Mouse (Mus musculus): ENCODE results near the gene Mmp17.

Mmp17 gene

DNA sequence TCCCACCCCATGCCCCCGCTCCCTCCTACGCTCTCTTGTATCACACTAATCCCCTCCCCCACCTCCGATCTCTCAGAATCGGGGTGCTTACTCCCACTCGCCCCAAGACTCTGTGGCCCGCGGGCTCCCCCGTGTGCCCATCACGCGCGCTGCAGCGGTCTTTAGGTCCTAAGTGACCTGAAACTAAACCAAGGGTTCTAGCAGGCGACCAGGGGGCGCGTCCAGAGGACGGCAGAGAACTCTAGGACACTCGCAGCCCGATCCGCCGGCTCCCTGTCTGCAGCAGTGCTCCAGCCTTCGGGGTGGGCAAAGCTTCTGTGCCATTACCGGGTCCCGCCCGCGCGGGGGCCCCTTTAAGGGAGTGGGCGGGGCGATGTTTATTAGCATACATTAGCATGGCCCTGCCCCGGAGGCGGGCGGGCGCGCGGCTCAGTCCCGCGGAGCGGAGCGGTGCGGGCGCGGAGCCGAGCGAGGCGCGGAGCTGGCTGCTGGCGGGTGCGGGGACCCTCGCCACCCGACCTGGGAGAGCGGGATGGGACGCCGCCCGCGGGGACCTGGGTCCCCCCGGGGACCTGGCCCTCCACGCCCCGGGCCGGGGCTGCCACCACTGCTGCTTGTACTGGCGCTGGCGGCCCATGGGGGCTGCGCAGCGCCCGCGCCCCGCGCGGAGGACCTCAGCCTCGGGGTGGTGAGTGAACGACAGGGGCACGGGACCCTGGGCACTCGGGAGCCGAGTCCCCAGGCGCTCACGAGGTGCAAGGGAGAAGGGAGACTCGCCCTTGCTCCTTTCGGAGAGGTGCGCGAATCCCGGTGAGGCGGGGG lies at the start of gene Mmp17:
Mmp17 (plus strand) TSS at position 409 of the 822 bp plus-strand sequence.
- DNase-seq (ENCODE audit: extremely low read depth, low read depth, low spot score): no peak

DNA sequence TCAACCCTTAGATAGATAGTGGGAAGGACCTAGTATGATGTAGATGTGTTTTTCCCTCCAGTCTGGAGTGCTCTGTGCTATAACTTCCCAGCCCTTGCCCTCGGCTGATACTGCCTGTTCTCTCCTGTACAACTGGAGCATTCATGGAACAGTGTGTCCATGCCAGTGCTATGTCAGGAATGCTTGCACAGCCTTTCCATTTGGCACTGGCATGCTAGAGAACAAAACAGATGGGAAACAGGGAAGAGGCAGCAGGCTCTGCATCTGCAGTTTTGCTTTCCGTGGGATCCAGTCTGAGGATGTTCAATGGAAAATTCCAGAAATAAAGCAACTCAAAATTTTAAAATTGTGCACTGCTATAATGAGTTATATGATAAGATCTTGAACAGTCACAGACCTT lies 49.5 kb upstream of the Mmp17 start:
- no peak for DNase-seq (ENCODE audit: extremely low read depth, low read depth, low spot score)

DNA sequence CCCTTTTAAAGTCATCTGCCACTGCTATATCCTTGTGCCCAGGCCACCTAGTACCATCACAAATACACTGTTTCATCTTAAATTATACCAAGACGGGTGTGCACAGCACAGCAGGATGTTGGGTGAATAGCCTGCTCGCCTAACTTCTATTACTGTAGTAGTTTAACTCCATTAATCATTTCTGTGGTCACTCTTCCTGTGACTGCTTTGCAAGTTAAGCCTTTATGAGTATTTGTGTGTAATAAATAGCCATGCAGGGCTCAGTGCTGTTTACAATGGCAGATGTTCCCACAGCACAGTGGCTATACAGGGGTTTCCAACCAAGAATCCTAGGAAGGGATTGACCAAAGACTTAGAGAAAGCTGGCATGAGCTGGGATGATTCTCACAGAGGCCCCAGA lies 48.9 kb upstream of the Mmp17 start:
- DNase-seq (ENCODE audit: extremely low read depth, low read depth, low spot score): no peak

DNA sequence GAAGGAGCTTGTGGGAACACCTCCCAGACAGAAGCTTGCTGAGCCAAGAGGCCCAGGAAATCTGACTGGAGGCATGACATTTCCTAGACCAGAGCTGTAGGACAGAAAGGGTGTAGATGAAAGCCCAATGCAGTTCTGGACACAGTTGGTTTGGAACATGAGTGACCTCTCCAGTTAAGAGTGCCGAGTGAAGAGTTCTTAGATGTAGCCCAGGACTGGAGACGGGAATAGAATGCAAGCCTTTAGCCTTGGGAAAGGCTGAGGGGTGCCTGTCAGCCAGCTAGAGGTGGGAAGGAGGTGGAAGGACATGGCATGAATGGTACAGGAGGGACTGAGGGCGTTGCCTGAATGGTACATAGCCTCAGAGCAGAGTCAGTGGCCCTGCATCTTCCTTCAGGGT lies 48.5 kb upstream of the Mmp17 start:
- DNase-seq (ENCODE audit: extremely low read depth, low read depth, low spot score): no peak

GRCm38 (mm10) chr5:129538826-129539225 lies 45.1 kb upstream of the Mmp17 start:
- no peak for DNase-seq (ENCODE audit: extremely low read depth, low read depth, low spot score)

DNA sequence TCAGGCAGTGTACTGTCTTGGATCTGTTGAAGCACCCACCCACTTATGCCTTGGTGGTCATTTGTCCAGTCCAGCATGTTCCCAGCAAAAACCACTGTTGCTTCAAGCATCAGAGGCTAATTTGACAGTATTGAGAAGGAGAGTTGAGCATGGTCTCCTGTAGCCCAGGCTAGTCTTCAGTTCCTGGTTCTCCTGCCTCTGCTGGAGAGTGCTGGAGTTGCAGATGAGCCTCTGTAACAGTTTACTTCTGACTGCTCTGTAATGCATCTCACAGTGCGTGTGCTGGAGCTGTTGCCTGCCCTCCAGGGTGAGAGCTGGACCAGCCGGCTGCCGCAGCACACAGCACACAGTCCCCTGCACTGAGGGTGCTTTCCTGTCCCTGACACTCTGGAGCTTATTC lies 41.7 kb upstream of the Mmp17 start:
- no peak for DNase-seq (ENCODE audit: extremely low read depth, low read depth, low spot score)

- no peak for DNase-seq (ENCODE audit: extremely low read depth, low read depth, low spot score)
Measured at GRCm38 (mm10) chr5:129545787-129546186, 38.2 kb upstream of the Mmp17 start.

DNA sequence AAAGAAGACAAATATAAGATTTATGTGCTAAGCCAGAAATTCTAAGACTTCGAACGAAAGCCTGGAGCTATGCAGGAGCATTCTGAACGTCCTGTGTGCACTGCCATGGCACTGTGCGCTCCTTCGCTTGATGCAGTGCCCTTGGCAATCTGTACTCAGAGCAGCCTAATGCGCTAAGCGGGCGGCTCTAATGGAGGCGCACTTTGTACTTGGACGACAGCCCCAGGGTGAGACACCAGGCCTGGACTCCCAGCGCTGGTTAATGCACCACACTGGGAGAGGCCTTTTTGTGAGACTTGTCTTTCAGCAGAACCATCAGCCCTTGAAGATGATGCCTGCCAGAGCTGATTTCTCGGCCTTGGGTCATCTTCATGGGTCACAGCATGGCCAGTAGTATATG lies 34.3 kb upstream of the Mmp17 start:
- no peak for DNase-seq (ENCODE audit: extremely low read depth, low read depth, low spot score)

DNA sequence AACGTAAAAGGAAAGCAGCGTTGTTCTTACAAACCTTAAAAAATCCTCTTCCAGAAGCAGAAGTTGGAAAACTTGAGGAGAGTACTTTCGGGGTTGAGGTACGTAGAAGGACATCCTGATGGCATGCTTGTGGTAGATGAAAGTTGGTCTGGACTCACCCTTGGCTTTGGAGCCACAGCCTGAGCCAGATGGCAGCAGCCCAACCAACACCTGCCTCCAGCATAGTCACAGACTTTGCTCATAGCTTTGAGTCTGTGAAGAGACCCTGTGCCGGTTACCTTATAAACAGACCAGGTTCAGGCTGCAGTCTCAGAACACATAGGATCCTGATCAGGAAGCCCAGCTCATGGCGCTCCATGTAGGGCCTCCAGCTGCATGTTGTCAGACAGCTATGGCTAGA lies 33.2 kb upstream of the Mmp17 start:
- DNase-seq (ENCODE audit: extremely low read depth, low read depth, low spot score): no peak

- no peak for DNase-seq (ENCODE audit: extremely low read depth, low read depth, low spot score)
Measured at GRCm38 (mm10) chr5:129551991-129552390, 32.0 kb upstream of the Mmp17 start.

DNA sequence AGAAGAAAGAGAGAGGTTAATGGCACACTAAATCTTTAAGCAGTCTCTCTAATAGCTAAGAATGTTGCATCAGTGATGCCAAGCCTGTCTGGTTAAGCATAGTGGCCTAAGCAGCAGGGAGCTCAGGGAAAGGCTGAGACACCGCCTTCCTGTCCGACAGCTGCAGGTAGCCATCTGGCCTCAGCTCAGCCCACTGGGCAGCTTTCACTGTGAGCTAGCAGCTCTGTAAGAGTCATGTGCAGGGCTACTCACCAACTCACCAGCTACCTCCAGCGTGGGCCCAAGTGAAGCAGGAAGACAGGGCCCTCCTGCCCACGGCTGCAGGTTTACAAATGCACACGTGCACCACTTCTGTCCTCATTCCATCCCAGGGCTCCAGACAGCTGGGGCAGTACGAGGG lies 30.3 kb upstream of the Mmp17 start:
- no peak for DNase-seq (ENCODE audit: extremely low read depth, low read depth, low spot score)

DNA sequence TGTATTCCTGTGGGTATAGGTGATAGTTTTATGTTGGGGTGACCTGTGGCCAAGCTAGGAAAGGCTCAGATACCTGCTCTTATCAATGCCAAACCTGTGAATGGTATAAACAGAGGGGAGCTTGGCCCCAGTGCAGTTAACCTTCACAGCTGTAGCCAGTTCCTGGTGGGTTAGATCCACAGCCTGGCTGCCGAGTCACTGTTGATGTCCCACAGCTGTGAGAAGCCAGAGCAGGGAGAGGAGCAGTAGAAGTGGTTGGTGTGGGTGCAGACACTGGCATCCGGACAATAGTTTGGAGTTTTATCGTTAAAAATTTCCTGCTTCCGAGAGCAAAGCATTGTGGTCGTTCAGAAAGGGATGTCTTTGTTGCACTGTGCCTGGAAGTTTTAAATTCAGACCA lies 25.4 kb upstream of the Mmp17 start:
- DNase-seq (ENCODE audit: extremely low read depth, low read depth, low spot score): no peak

- no peak for DNase-seq (ENCODE audit: extremely low read depth, low read depth, low spot score)
Measured at GRCm38 (mm10) chr5:129559283-129559682, 24.7 kb upstream of the Mmp17 start.

- DNase-seq (ENCODE audit: extremely low read depth, low read depth, low spot score): no peak
Measured at GRCm38 (mm10) chr5:129562342-129562741, 21.6 kb upstream of the Mmp17 start.

DNA sequence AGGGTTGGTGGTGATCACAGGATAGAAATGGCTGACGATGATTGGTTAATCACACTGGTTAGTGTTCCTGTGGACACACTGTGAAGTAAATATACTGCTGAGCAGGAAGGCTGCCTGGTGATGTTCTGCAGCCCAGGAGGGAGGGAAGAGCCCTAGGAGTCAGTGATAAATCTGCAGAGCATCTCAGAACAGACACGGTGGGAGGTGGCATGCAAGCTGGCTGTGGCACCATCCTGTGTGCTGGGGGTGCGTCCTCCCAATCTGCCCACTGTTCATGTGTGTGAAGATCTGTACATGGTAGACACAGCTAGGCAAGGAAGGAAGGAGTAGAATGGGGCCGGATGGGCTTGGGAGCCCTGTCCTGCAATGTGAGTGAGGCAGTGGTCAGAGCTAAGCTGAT lies 15.4 kb upstream of the Mmp17 start:
- no peak for DNase-seq (ENCODE audit: extremely low read depth, low read depth, low spot score)

GRCm38 (mm10) chr5:129578201-129578600 lies 5.8 kb upstream of the Mmp17 start:
- DNase-seq (ENCODE audit: extremely low read depth, low read depth, low spot score): no peak

DNA sequence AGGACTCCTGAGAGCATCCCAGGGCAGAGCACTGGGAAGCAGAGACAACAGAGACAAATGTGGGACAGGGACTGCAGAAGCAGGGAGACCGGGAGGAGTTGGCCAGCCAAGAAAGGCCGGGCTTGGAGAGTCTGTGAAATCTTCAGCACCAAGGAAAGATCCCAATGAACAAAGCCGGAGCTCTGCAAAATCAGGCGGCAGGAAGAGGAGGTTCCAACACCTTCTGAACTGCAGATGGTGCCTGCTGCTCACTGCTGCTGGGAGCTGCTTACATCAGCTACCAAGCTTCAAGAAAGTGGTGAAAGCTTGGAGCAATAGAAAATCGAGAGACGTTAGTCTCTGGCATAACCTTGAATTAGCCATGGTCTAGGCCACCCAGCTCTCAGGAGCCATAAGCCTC lies 3.9 kb upstream of the Mmp17 start:
- DNase-seq (ENCODE audit: extremely low read depth, low read depth, low spot score): no peak

DNA sequence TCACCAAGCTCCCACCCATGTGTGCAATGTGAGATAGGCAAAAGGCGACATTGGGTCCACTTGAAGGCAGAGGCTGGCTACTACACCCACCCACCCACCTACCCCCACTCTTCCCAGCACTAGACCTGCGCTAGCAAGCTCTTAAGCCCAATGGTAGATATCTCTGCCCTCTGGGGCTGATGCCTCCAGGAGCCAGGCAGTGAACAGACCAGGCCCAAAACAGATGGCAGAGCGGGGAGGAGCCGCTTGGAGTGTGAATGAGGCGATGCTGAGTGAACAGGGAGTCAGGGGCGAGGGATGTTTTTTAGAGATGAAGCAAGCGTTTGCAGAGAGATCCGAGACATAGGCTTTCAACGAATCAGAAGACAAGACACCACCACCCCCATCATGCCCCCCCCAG lies 3.4 kb upstream of the Mmp17 start:
- DNase-seq (ENCODE audit: extremely low read depth, low read depth, low spot score): no peak

DNA sequence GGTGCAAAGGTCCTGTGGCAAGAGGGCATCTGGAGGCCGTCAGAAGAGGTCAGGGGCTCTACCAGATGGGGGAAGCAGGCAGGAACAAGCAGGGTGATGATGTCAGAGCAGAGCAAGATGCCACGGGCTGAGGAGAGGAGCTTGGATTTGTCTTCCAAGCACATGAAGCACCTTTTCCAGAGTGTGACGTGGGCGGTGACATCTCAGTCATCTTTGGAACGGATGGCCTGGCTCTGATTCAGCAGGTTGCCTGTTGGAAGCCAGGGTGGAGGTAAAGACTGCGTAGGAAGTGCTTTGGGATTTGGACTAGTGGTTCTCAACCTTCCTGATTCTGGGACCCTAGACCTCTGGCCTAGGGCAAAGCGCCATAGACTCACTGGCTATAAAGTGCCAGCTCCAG lies 3.0 kb upstream of the Mmp17 start:
- DNase-seq (ENCODE audit: extremely low read depth, low read depth, low spot score): peak; percentile 62

DNA sequence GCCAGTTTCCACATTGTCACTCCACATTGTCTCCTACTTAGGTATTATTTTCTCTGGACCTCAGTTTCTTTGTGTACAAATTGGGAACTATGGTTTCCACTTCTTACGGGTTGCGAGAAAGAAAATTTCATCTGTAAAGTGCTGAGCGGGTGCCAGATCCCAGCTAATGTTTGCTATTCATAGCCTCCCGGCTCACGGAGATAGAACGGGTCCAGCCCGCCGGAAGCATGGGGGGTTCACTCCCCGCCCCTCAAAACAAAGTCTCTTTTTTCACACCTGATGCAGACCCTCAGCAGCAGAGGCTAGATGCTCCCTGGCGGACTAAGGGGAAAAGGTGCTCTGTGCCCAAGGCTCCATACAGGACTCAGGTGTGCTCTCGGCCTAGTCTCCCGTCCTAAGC lies 638 bp upstream of the Mmp17 start:
- DNase-seq (ENCODE audit: extremely low read depth, low read depth, low spot score): no peak

DNA sequence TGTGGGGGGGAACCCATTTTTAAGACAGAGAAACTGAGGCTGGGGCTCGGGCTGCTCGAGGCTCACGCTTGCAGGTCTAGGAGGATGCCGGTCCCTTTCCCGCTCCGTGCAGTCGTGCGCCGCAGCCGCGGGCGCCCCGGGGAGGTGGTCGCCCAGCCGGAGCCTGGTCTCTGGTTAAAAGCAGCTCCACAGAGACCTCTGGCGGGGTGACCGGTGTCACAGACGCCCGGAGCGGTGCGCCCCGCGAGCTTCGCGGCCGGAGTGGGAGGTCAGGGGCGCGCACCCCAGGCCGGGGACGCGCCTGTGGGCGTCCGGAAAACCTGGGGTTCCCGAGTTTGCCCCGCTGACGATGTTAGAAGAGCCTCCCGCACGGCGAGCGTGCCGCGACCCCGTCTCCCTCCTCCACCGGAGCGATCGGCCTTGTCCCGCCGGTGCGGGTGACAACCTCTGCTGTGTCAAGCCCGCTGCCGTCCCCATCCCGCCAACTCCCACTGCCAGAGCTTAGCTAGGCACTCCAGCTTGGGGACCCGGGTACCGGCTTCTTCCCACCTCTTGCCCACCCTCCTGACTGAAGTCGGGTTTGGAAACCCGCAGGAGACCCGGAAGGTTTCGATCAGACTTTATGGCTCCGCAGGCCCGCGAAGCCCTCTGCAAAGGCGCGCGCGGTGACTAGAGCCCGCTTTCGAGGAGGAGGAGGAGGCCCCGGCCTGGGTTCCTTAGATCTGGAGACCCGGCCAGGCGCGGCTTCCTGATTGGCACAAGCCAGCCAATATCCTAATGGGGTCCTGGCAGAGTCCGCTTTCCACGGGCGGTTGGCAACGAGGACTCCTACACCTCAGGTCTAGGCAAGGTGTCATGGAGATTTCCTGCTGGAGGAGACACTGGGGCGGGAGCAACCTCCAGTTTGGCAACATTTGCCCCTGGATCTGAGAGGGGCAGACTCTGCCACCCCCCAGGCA lies 893 bp downstream of the Mmp17 start:
- DNase-seq (ENCODE audit: extremely low read depth, low read depth, low spot score): no peak

DNA sequence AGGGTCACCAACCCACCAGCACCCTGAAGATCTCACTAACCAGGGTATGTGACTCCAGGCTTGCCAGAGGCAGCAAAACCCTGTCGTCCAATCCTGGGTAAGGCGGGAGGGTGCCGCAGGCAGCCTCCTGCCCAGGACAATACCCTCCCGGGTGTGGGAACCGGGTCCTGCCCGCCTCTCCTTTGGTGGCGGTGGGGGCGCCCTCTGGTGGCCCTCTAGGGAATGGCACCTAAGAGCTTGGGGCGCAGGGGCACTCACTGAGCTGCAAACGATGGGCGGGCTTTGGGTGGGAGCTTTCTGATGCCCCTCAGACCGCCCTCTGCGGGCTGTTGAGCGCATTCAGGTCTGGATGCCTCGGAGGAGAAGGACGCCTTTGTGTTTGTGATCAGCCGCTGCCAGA lies 2.0 kb downstream of the Mmp17 start:
- DNase-seq (ENCODE audit: extremely low read depth, low read depth, low spot score): no peak
